Mouse (Mus musculus) ES-E14 (cell line): ENCODE data around the gene Ppil4.

Experiments used
- HCFC1 ChIP-seq: IDR thresholded peaks from 2 replicates; pipeline ENCODE4 v1.6.1; 2012; ENCODE audit warnings: low read length, inconsistent platforms, borderline replicate concordance; ENCODE audit not compliant: insufficient read depth
- ZC3H11A ChIP-seq: IDR thresholded peaks from 2 replicates; pipeline ENCODE4 v1.6.1; 2012; ENCODE audit warnings: low read depth, mild to moderate bottlenecking, inconsistent platforms, low read length, borderline replicate concordance
- ZNF384 ChIP-seq: IDR thresholded peaks from 2 replicates; pipeline ENCODE4 v1.6.1; 2012; ENCODE audit warnings: low read depth, low read length, inconsistent platforms

- TF ChIP-seq HCFC1: no peak
- no peak for TF ChIP-seq ZC3H11A
- TF ChIP-seq ZNF384: no peak
These were observed 12.9 kb upstream of the Ppil4 start for GRCm38 (mm10) chr10:7779751-7780237.
